In genomic region chr17:28455098-28455497, GRCm38 (mm10) we compare ENCODE assay signal across 8 mouse cellular contexts.
DNase-seq lines count a peak whose midpoint lies in the region; ATAC-seq and TF ChIP-seq lines count a peak whose summit lies in the region.

No protein-coding gene starts in this region.

- H3K27me3 ChIP-seq in kidney, postnatal 0 days (ENCODE audit: insufficient read depth, low read length), result no peaks in the 10 kb centered on the region
- H3K27me3 ChIP-seq in kidney, embryonic 16.5 days (ENCODE audit: insufficient read depth, low read length), result no peaks in the 10 kb centered on the region
- H3K27me3 ChIP-seq in E14TG2a.4 (ENCODE audit: insufficient read depth, low read length), result no peaks in the 10 kb centered on the region
- no peaks in the 10 kb centered on the region for H3K27me3 ChIP-seq in splenic B cell, adult 2 months (ENCODE audit: control insufficient read depth, insufficient read depth, low read length, poor library complexity, severe bottlenecking)

- H3K27ac ChIP-seq in kidney, postnatal 0 days, result no peak overlapping the region
- H3K27ac ChIP-seq in kidney, embryonic 16.5 days (ENCODE audit: low read length), result no peak overlapping the region

- H3K4me1 ChIP-seq in kidney, postnatal 0 days (replicated peaks; ENCODE audit: insufficient read depth, low read length), result peaks cover 4% of the 10 kb centered on the region; the same call in 1 of the 2 replicates
- H3K4me1 ChIP-seq in kidney, embryonic 16.5 days (ENCODE audit: insufficient read depth, low read length), result 0 out of 2 replicates have a peak, but pooled peaks cover 5% of the 10 kb centered on the region
- H3K4me1 ChIP-seq in E14TG2a.4 (replicated peaks; ENCODE audit: low read depth, low read length), result peaks cover 31% of the 10 kb centered on the region

- DNase-seq in kidney, postnatal 0 days (ENCODE audit: low spot score), result peak; percentile 52
- DNase-seq in T-cell, adult 2 months (ENCODE audit: low spot score), result peak; percentile 46
- DNase-seq in hindlimb bud, embryonic 11.5 days (ENCODE audit: extremely low spot score, low read depth, low spot score), result peak; percentile 22
- DNase-seq in splenic B cell, adult 2 months (ENCODE audit: low read depth, low spot score), result peak; percentile 66
- DNase-seq in urinary bladder, adult 18-20 months (ENCODE audit: low spot score in 2 of 2), result no peak
- DNase-seq in cerebellum, adult 11-12 months, result no peak

- no peak overlapping the region for H3K4me2 ChIP-seq in kidney, postnatal 0 days (ENCODE audit: low read length)
- H3K4me2 ChIP-seq in kidney, embryonic 16.5 days (replicated peaks; ENCODE audit: low read depth, low read length), result no peak overlapping the region

- H3K4me3 ChIP-seq in kidney, postnatal 0 days (replicated peaks; ENCODE audit: low read depth, low read length), result no peak overlapping the region
- H3K4me3 ChIP-seq in kidney, embryonic 16.5 days (ENCODE audit: low read length), result no peak overlapping the region
- H3K4me3 ChIP-seq in E14TG2a.4 (replicated peaks; ENCODE audit: low read length), result no peak overlapping the region

- no peak for ATAC-seq in kidney, postnatal 0 days (replicated peaks; ENCODE audit: low FRiP score, low read depth)
- no peak for ATAC-seq in kidney, embryonic 16.5 days (ENCODE audit: low FRiP score, low TSS enrichment)

- no peak overlapping the region for H3K9ac ChIP-seq in kidney, postnatal 0 days (ENCODE audit: low read depth, low read length)
- H3K9ac ChIP-seq in kidney, embryonic 16.5 days (replicated peaks; ENCODE audit: low read length), result no peak overlapping the region

- H3K9me3 ChIP-seq in kidney, postnatal 0 days (replicated peaks; ENCODE audit: low read length), result no peaks in the 10 kb centered on the region
- no peaks in the 10 kb centered on the region for H3K9me3 ChIP-seq in kidney, embryonic 16.5 days (ENCODE audit: low read length)
- H3K9me3 ChIP-seq in E14TG2a.4 (ENCODE audit: low read length), result no peaks in the 10 kb centered on the region

- TF ChIP-seq CTCF in kidney, postnatal 0 days (IDR thresholded peaks at IDR 0.05; ENCODE audit: low read depth), result peak; percentile 81
- peak; percentile 61 for TF ChIP-seq CTCF in E14TG2a.4 (conservative IDR thresholded peaks at IDR 0.05; ENCODE audit: low read length)

- no peaks in the 10 kb centered on the region for H3K36me3 ChIP-seq in kidney, postnatal 0 days (ENCODE audit: insufficient read depth, low read length)
- H3K36me3 ChIP-seq in kidney, embryonic 16.5 days (ENCODE audit: insufficient read depth, low read length), result no peaks in the 10 kb centered on the region
- peaks cover 12% of the 10 kb centered on the region; the same call in 1 of the 2 replicates for H3K36me3 ChIP-seq in E14TG2a.4 (ENCODE audit: insufficient read depth, low read length)
- no peaks in the 10 kb centered on the region for H3K36me3 ChIP-seq in splenic B cell, adult 2 months (ENCODE audit: control insufficient read depth, insufficient read depth, low read length, poor library complexity, severe bottlenecking)

- WGBS in kidney, postnatal 0 days, result 54% methylated on average over 4 of the region's 4 CpGs
- 62% methylated on average over 4 of the region's 4 CpGs for WGBS in kidney, embryonic 16.5 days

Comparison
In these comparisons a context has a peak if more than half of its experiments do, and no peak if none do; other contexts are left out.
1. DNase-seq: peak in kidney, postnatal 0 days (single experiment), T-cell, adult 2 months (single experiment), hindlimb bud, embryonic 11.5 days (single experiment) and splenic B cell, adult 2 months (single experiment); none in urinary bladder, adult 18-20 months (0 of 2) and cerebellum, adult 11-12 months (single experiment).